Mouse (Mus musculus): ENCODE data around the gene Mob1b.

- no peak for TF ChIP-seq CTCF (IDR thresholded peaks at IDR 0.05; ENCODE audit: low read depth)
- no peak for TF ChIP-seq EP300 (IDR thresholded peaks at IDR 0.05; ENCODE audit: low read depth)
Measured at GRCm38 (mm10) chr5:88702041-88702440, 18.6 kb upstream of the Mob1b start.
